Mouse (Mus musculus) spleen, adult 2 months (tissue): Measurements from ENCODE around the gene 1700018B08Rik.

Experiments
- CTCF ChIP-seq: fragments of 200-500 bp; IDR thresholded peaks from 2 replicates; pipeline ENCODE4 v1.5.1; 2011; ENCODE audit warnings: mild to moderate bottlenecking, inconsistent platforms; ENCODE audit not compliant: insufficient read depth, insufficient read length, insufficient replicate concordance; ENCODE audit errors: extremely low read depth
- POLR2A ChIP-seq: fragments of 200-500 bp; IDR thresholded peaks from 2 replicates; pipeline ENCODE4 v1.6.1; 2011; ENCODE audit warnings: low read depth, low read length, inconsistent platforms

DNA sequence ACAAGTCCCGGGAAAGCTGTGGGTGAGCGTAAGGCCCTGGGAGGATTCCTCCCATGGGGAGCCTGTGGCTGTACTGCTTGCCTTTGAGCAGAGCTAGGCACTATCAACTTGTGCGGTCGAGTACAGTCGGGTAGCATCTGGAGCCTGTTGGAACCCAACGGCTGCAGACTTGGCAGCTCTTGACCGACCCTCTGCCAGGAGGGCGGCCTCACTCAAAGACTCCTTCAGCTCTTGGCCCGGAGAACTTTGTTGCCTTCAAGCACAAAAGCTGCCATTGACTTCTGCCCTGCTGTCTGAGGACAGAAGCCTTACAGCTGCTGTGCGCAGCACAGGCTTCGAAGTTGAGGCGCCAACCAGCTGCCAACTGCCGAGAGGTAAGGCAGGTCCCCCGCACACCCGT lies 15.3 kb downstream of the 1700018B08Rik start:
- TF ChIP-seq POLR2A (no peak), CTCF (no peak)
